Mouse (Mus musculus) T-cell, adult 2 months (primary cell): ENCODE results near the gene Vmn1r137.
"Not testable (repeated sequence)": the region's sequence is repeated elsewhere in the genome, so short reads cannot be mapped to it uniquely, and the experiment has no call there.

Experiments used
- DNase-seq: peaks from one replicate; pipeline ENCODE4 v3.0.0; 2022; ENCODE audit warnings: low spot score

Gene Vmn1r137

GRCm38 (mm10) chr7:21994287-21994686 is at the start of gene Vmn1r137:
Gene Vmn1r137 (plus strand): TSS chr7:21994587.
- DNase-seq, result not testable (repeated sequence)

- not testable (repeated sequence) for DNase-seq
These were observed 34.4 kb downstream of the Vmn1r137 start, which contains the start of gene Vmn1r138 for GRCm38 (mm10) chr7:22028797-22029196. Gene Vmn1r138 (minus strand): TSS chr7:22028897.
